Mouse (Mus musculus) CH12.LX (cell line): Measurements from ENCODE around the gene Tmem212. TPM values are rescaled to one million over a fixed set of nuclear protein-coding genes. Genes with fewer than 3 reads are reported as not detected.

ENCODE experiments used
- polyA plus RNA-seq: library from polyadenylated mRNA; unstranded; fragments of >175 nt; gene quantifications from 2 replicates; pipeline ENCODE4 v1.2.1, GENCODE M21; 2012; ENCODE audit warnings: low read depth; ENCODE audit not compliant: insufficient read length
- total RNA-seq, 2 experiments: library from RNA; depleted of rRNA; stranded (reverse); fragments of 300-350 nt in 1 of 2; fragments of >200 nt in 1 of 2; gene quantifications; 2 replicates each; pipeline ENCODE4 v1.2.3; 2012 to 2014

Gene Tmem212
- total and polyA plus RNA-seq, 3 experiments, result not detected

Other genes with a start within 250 kb of the Tmem212 start
- 0.04 TPM in 1 of 2 replicates, not detected in the other for gene Fndc3b, start 185.1 kb downstream of the Tmem212 start, total RNA-seq (2012; rRNA removed)
- 0.05 TPM in 1 of 2 replicates, not detected in the other for gene Fndc3b, start 185.1 kb downstream of the Tmem212 start, total RNA-seq (2014; rRNA removed)
- 0.03 and 0.08 TPM in 2 replicates for gene Fndc3b, start 185.1 kb downstream of the Tmem212 start, polyA plus RNA-seq
- 0.21 TPM in 1 of 2 replicates, not detected in the other for gene Pld1, start 42.3 kb upstream of the Tmem212 start, total RNA-seq (2012; rRNA removed)
- not detected in 2 replicates for gene Pld1, start 42.3 kb upstream of the Tmem212 start, total RNA-seq (2014; rRNA removed)
- gene Pld1, start 42.3 kb upstream of the Tmem212 start, polyA plus RNA-seq, result not detected in 2 replicates